In the genomic region with DNA sequence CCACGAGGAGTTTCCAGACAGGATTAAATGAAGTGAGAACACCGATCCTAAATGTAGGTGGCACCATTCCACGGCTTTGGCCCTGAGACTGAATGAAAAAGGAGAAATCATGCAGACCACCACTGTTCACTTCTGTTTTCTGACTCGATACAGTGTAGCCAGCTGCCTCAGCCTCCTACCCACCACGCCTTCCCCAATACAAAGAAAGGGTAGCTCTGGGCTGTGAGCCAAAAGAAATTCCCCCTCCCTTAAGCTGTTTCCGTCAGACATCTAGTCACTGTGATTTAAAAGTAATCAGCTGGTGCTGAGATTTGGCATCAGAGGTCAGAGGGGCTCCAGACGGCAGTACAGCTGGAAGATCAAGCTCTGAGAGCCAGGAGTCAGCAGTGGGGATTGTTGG, we compare ENCODE assay signal across 12 mouse cellular contexts. TPM values are rescaled to one million over a fixed set of nuclear protein-coding genes. Genes with fewer than 3 reads are reported as not detected.
DNase-seq lines count a peak whose midpoint lies in the region; ATAC-seq lines count a peak whose summit lies in the region.
"Had no signal": no experiment of that assay in that cellular context is flagged by ENCODE, and none has a peak within 500 bp of the region (broad histone marks: within the 10 kb centered on the region; RNA-seq: fewer than 3 reads in every experiment).

No protein-coding gene starts in this region.

- DNase-seq in heart, adult 11 months: peak; percentile 90
- no peak for DNase-seq in heart, postnatal 10 days
- no peak for DNase-seq in kidney, adult 8-10 months
- DNase-seq in neural tube, embryonic 10.5 days (ENCODE audit: extremely low spot score, low spot score): no peak
- DNase-seq: adrenal gland, postnatal 10 days; thymus, adult 18-20 months had no signal

- no peak overlapping the region for H3K27ac ChIP-seq in kidney, embryonic 16.5 days (ENCODE audit: low read length)
- no peak overlapping the region for H3K27ac ChIP-seq in neural tube, embryonic 12.5 days
- no peak overlapping the region; the same call in 1 of the 2 replicates for H3K27ac ChIP-seq in neural tube, embryonic 13.5 days (replicated peaks)
- H3K27ac ChIP-seq: liver, embryonic 15.5 days had no signal

- intact Hi-C loops in heart, postnatal 10 days (cut with DNase I): no loop called here

- H3K4me1 ChIP-seq in kidney, embryonic 16.5 days (ENCODE audit: insufficient read depth, low read length): 0 out of 2 replicates have a peak, but pooled peaks cover 4% of the 10 kb centered on the region
- no peaks in the 10 kb centered on the region for H3K4me1 ChIP-seq in neural tube, embryonic 12.5 days
- no peaks in the 10 kb centered on the region for H3K4me1 ChIP-seq in neural tube, embryonic 13.5 days (replicated peaks)
- H3K4me1 ChIP-seq: liver, embryonic 15.5 days had no signal

- peak; percentile 54; the same call in 1 of the 2 replicates for ATAC-seq in kidney, embryonic 16.5 days (ENCODE audit: low FRiP score, low TSS enrichment)
- 0 out of 2 replicates have a peak, but pooled peaks have one; percentile 50 for ATAC-seq in neural tube, embryonic 12.5 days (ENCODE audit: low FRiP score, low read depth)
- ATAC-seq in neural tube, embryonic 13.5 days (ENCODE audit: low read depth): 0 out of 2 replicates have a peak, but pooled peaks have one; percentile 32
- ATAC-seq: midbrain, embryonic 16.5 days; Patski had no signal

- no peak overlapping the region for H3K9ac ChIP-seq in kidney, embryonic 16.5 days (replicated peaks; ENCODE audit: low read length)
- no peak overlapping the region for H3K9ac ChIP-seq in neural tube, embryonic 12.5 days
- no peak overlapping the region for H3K9ac ChIP-seq in neural tube, embryonic 13.5 days
- H3K9ac ChIP-seq: liver, embryonic 15.5 days had no signal

- H3K9me3 ChIP-seq in kidney, embryonic 16.5 days (ENCODE audit: low read length): peaks cover 4% of the 10 kb centered on the region; the same call in 1 of the 2 replicates
- H3K9me3 ChIP-seq in neural tube, embryonic 12.5 days: no peaks in the 10 kb centered on the region
- H3K9me3 ChIP-seq in neural tube, embryonic 13.5 days: no peaks in the 10 kb centered on the region; the same call in 1 of the 2 replicates
- H3K9me3 ChIP-seq: liver, embryonic 15.5 days had no signal

- H3K4me3 ChIP-seq in kidney, embryonic 16.5 days (ENCODE audit: low read length): no peak overlapping the region
- no peak overlapping the region for H3K4me3 ChIP-seq in neural tube, embryonic 12.5 days
- H3K4me3 ChIP-seq in neural tube, embryonic 13.5 days: no peak overlapping the region
- H3K4me3 ChIP-seq: liver, embryonic 15.5 days had no signal

- 33% methylated on average over 7 of the region's 7 CpGs for WGBS in kidney, embryonic 16.5 days
- 45% methylated on average over 7 of the region's 7 CpGs for WGBS in neural tube, embryonic 12.5 days
- WGBS in neural tube, embryonic 13.5 days: 38% methylated on average over 7 of the region's 7 CpGs

- H3K27me3 ChIP-seq in kidney, embryonic 16.5 days (ENCODE audit: insufficient read depth, low read length): no peaks in the 10 kb centered on the region
- H3K27me3 ChIP-seq in neural tube, embryonic 12.5 days (replicated peaks): no peaks in the 10 kb centered on the region
- H3K27me3 ChIP-seq in neural tube, embryonic 13.5 days: no peaks in the 10 kb centered on the region; the same call in 1 of the 2 replicates
- H3K27me3 ChIP-seq: liver, embryonic 15.5 days had no signal

- no peak overlapping the region for H3K4me2 ChIP-seq in kidney, embryonic 16.5 days (replicated peaks; ENCODE audit: low read depth, low read length)
- H3K4me2 ChIP-seq in neural tube, embryonic 12.5 days (replicated peaks): no peak overlapping the region
- no peak overlapping the region for H3K4me2 ChIP-seq in neural tube, embryonic 13.5 days
- H3K4me2 ChIP-seq: liver, embryonic 15.5 days had no signal

- H3K36me3 ChIP-seq in kidney, embryonic 16.5 days (ENCODE audit: insufficient read depth, low read length): no peaks in the 10 kb centered on the region
- no peaks in the 10 kb centered on the region for H3K36me3 ChIP-seq in neural tube, embryonic 12.5 days
- no peaks in the 10 kb centered on the region for H3K36me3 ChIP-seq in neural tube, embryonic 13.5 days
- H3K36me3 ChIP-seq: liver, embryonic 15.5 days had no signal

RNA-seq across cellular contexts. Expression of a gene that starts 10.2 kb away (rescaled TPM):
- 100 to 1,000 TPM; 123 to 153 TPM for total RNA-seq in heart, postnatal 10 days (2021)
- 41.2 and 42.0 TPM in 2 replicates for polyA plus RNA-seq in kidney, embryonic 16.5 days (2015; fragmentation: Nextera tagmentation; extraction: Ambion mirVana)
- polyA plus RNA-seq in neural tube, embryonic 12.5 days (2016; fragmentation: Nextera tagmentation; extraction: Ambion mirVana): 33.7 and 34.1 TPM in 2 replicates
- 26.3 and 34.3 TPM in 2 replicates for polyA plus RNA-seq in neural tube, embryonic 13.5 days (2015; fragmentation: Nextera tagmentation; extraction: Ambion mirVana)
